Mouse (Mus musculus): ENCODE measurements around the gene Mettl9.

DNA sequence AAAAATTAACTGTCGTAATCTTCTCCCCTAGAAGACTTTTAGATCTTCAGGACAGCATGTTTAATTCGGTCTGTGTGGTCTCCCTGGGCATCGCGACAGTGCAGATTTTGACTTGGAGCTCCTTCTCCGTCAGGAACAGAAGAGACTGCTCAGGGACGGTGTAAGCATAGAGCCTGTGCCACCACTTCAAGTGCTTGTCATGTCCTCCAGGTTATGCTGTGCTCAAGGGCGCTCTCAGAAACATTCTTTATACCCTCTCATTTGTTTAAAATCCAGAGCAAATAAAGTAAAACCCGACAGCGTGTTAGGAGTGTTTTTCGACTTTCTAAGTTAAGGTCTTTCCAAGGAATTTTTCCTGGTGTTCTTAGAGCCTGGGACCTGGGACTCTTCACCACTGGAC is 19.8 kb upstream of the Mettl9 start:
- no peak for TF ChIP-seq EP300 (IDR thresholded peaks at IDR 0.05; ENCODE audit: insufficient read depth, low read depth, low read length)
- TF ChIP-seq POLR2A (IDR thresholded peaks at IDR 0.05; ENCODE audit: insufficient read depth, low read depth, low read length): no peak
- TF ChIP-seq CTCF (IDR thresholded peaks at IDR 0.05): no peak
